Mouse (Mus musculus): Measurements from ENCODE around the gene Bach2. TPM values are rescaled to one million over a fixed set of nuclear protein-coding genes. Genes with fewer than 3 reads are reported as not detected.

Bach2 gene
- 18.8 and 20.8 TPM in 2 replicates for polyA plus RNA-seq (2015; fragmentation: Nextera tagmentation; extraction: Ambion mirVana)

GRCm38 (mm10) chr4:32238366-32238854, at the start of gene Bach2:
TSS of gene Bach2 (plus strand) at chr4:32238804.
- Histone ChIP-seq H3K9me3 (replicated peaks; ENCODE audit: control insufficient read depth, low read length, poor library complexity, severe bottlenecking) (no peaks in the 10 kb centered on the region), H3K36me3 (ENCODE audit: control insufficient read depth, insufficient read depth, low read length) (no peaks in the 10 kb centered on the region), H3K9ac (ENCODE audit: low read depth, low read length) (peak within 1 kb of the TSS; percentile 96), H3K4me3 (ENCODE audit: low read depth, low read length) (peak within 1 kb of the TSS; percentile 99), H3K27me3 (ENCODE audit: control insufficient read depth, insufficient read depth, low read depth, low read length) (no peaks in the 10 kb centered on the region), H3K4me1 (ENCODE audit: control insufficient read depth, insufficient read depth, low read length) (peaks cover 31% of the 10 kb centered on the region), H3K27ac (ENCODE audit: low read length) (peak within 1 kb of the TSS; percentile 97), H3K4me2 (ENCODE audit: low read length) (peak within 1 kb of the TSS; percentile 63)
- WGBS: under 1% methylated on average over 59 of the region's 69 CpGs
- ATAC-seq: peak; percentile 85

- H3K36me3 ChIP-seq (ENCODE audit: control insufficient read depth, insufficient read depth, low read length): no peaks in the 10 kb centered on the region
- no peak overlapping the region for H3K27ac ChIP-seq (ENCODE audit: low read length)
- no peak overlapping the region for H3K4me2 ChIP-seq (ENCODE audit: low read length)
- no peak overlapping the region for H3K9ac ChIP-seq (ENCODE audit: low read depth, low read length)
- no peaks in the 10 kb centered on the region for H3K9me3 ChIP-seq (replicated peaks; ENCODE audit: control insufficient read depth, low read length, poor library complexity, severe bottlenecking)
- ATAC-seq: no peak
- H3K4me3 ChIP-seq (ENCODE audit: low read depth, low read length): no peak overlapping the region
- H3K4me1 ChIP-seq (ENCODE audit: control insufficient read depth, insufficient read depth, low read length): no peaks in the 10 kb centered on the region
- no peaks in the 10 kb centered on the region for H3K27me3 ChIP-seq (ENCODE audit: control insufficient read depth, insufficient read depth, low read depth, low read length)
- WGBS: 82% methylated on average over 4 of the region's 4 CpGs
Observed at GRCm38 (mm10) chr4:32189416-32190036, 49.1 kb upstream of the Bach2 start.

GRCm38 (mm10) chr4:32190506-32190905, 48.1 kb upstream of the Bach2 start:
- WGBS: 86% methylated on average over 8 of the region's 8 CpGs
- Histone ChIP-seq H3K27ac (ENCODE audit: low read length) (no peak overlapping the region), H3K4me1 (ENCODE audit: control insufficient read depth, insufficient read depth, low read length) (no peaks in the 10 kb centered on the region), H3K4me2 (ENCODE audit: low read length) (no peak overlapping the region), H3K9me3 (replicated peaks; ENCODE audit: control insufficient read depth, low read length, poor library complexity, severe bottlenecking) (no peaks in the 10 kb centered on the region), H3K27me3 (ENCODE audit: control insufficient read depth, insufficient read depth, low read depth, low read length) (no peaks in the 10 kb centered on the region), H3K9ac (ENCODE audit: low read depth, low read length) (no peak overlapping the region), H3K36me3 (ENCODE audit: control insufficient read depth, insufficient read depth, low read length) (no peaks in the 10 kb centered on the region), H3K4me3 (ENCODE audit: low read depth, low read length) (no peak overlapping the region)
- ATAC-seq: no peak

- Histone ChIP-seq H3K36me3 (ENCODE audit: control insufficient read depth, insufficient read depth, low read length) (no peaks in the 10 kb centered on the region), H3K27me3 (ENCODE audit: control insufficient read depth, insufficient read depth, low read depth, low read length) (no peaks in the 10 kb centered on the region), H3K9me3 (replicated peaks; ENCODE audit: control insufficient read depth, low read length, poor library complexity, severe bottlenecking) (no peaks in the 10 kb centered on the region), H3K4me1 (ENCODE audit: control insufficient read depth, insufficient read depth, low read length) (0 out of 2 replicates have a peak, but pooled peaks cover 2% of the 10 kb centered on the region), H3K4me2 (ENCODE audit: low read length) (no peak overlapping the region), H3K9ac (ENCODE audit: low read depth, low read length) (no peak overlapping the region), H3K27ac (ENCODE audit: low read length) (no peak overlapping the region), H3K4me3 (ENCODE audit: low read depth, low read length) (no peak overlapping the region)
- 27% methylated on average over 9 of the region's 9 CpGs for WGBS
- ATAC-seq: peak; percentile 67; the same call in 1 of the 2 replicates
Observed at GRCm38 (mm10) chr4:32195945-32196921, 42.4 kb upstream of the Bach2 start.

GRCm38 (mm10) chr4:32198031-32198430, 40.6 kb upstream of the Bach2 start:
- whole genome bisulfite sequencing: 95% methylated on average over 1 of the region's 1 CpGs
- no peak overlapping the region for H3K4me3 ChIP-seq (ENCODE audit: low read depth, low read length)
- H3K9ac ChIP-seq (ENCODE audit: low read depth, low read length): no peak overlapping the region
- ATAC-seq: no peak
- H3K27ac ChIP-seq (ENCODE audit: low read length): no peak overlapping the region
- no peak overlapping the region for H3K4me2 ChIP-seq (ENCODE audit: low read length)
- no peaks in the 10 kb centered on the region for H3K36me3 ChIP-seq (ENCODE audit: control insufficient read depth, insufficient read depth, low read length)
- H3K9me3 ChIP-seq (replicated peaks; ENCODE audit: control insufficient read depth, low read length, poor library complexity, severe bottlenecking): no peaks in the 10 kb centered on the region
- 0 out of 2 replicates have a peak, but pooled peaks cover 2% of the 10 kb centered on the region for H3K4me1 ChIP-seq (ENCODE audit: control insufficient read depth, insufficient read depth, low read length)
- no peaks in the 10 kb centered on the region for H3K27me3 ChIP-seq (ENCODE audit: control insufficient read depth, insufficient read depth, low read depth, low read length)

GRCm38 (mm10) chr4:32198589-32198988, 40.0 kb upstream of the Bach2 start:
- H3K36me3 ChIP-seq (ENCODE audit: control insufficient read depth, insufficient read depth, low read length): no peaks in the 10 kb centered on the region
- 0 out of 2 replicates have a peak, but pooled peaks cover 2% of the 10 kb centered on the region for H3K4me1 ChIP-seq (ENCODE audit: control insufficient read depth, insufficient read depth, low read length)
- no peak overlapping the region for H3K27ac ChIP-seq (ENCODE audit: low read length)
- no peak overlapping the region for H3K4me2 ChIP-seq (ENCODE audit: low read length)
- no peaks in the 10 kb centered on the region for H3K27me3 ChIP-seq (ENCODE audit: control insufficient read depth, insufficient read depth, low read depth, low read length)
- no peak overlapping the region for H3K9ac ChIP-seq (ENCODE audit: low read depth, low read length)
- no peaks in the 10 kb centered on the region for H3K9me3 ChIP-seq (replicated peaks; ENCODE audit: control insufficient read depth, low read length, poor library complexity, severe bottlenecking)
- ATAC-seq: no peak
- H3K4me3 ChIP-seq (ENCODE audit: low read depth, low read length): no peak overlapping the region
- WGBS: 89% methylated on average over 7 of the region's 7 CpGs

GRCm38 (mm10) chr4:32199156-32199555, 39.4 kb upstream of the Bach2 start:
- ATAC-seq: no peak
- no peak overlapping the region for H3K4me2 ChIP-seq (ENCODE audit: low read length)
- no peak overlapping the region for H3K4me3 ChIP-seq (ENCODE audit: low read depth, low read length)
- H3K4me1 ChIP-seq (ENCODE audit: control insufficient read depth, insufficient read depth, low read length): 0 out of 2 replicates have a peak, but pooled peaks cover 2% of the 10 kb centered on the region
- no peak overlapping the region for H3K9ac ChIP-seq (ENCODE audit: low read depth, low read length)
- no peaks in the 10 kb centered on the region for H3K27me3 ChIP-seq (ENCODE audit: control insufficient read depth, insufficient read depth, low read depth, low read length)
- WGBS: 95% methylated on average over 7 of the region's 7 CpGs
- H3K9me3 ChIP-seq (replicated peaks; ENCODE audit: control insufficient read depth, low read length, poor library complexity, severe bottlenecking): no peaks in the 10 kb centered on the region
- H3K27ac ChIP-seq (ENCODE audit: low read length): no peak overlapping the region
- H3K36me3 ChIP-seq (ENCODE audit: control insufficient read depth, insufficient read depth, low read length): no peaks in the 10 kb centered on the region

- Histone ChIP-seq H3K36me3 (ENCODE audit: control insufficient read depth, insufficient read depth, low read length) (no peaks in the 10 kb centered on the region), H3K9ac (ENCODE audit: low read depth, low read length) (no peak overlapping the region), H3K4me3 (ENCODE audit: low read depth, low read length) (no peak overlapping the region), H3K27ac (ENCODE audit: low read length) (no peak overlapping the region), H3K9me3 (replicated peaks; ENCODE audit: control insufficient read depth, low read length, poor library complexity, severe bottlenecking) (no peaks in the 10 kb centered on the region), H3K4me2 (ENCODE audit: low read length) (no peak overlapping the region), H3K4me1 (ENCODE audit: control insufficient read depth, insufficient read depth, low read length) (no peaks in the 10 kb centered on the region), H3K27me3 (ENCODE audit: control insufficient read depth, insufficient read depth, low read depth, low read length) (no peaks in the 10 kb centered on the region)
- 77% methylated on average over 8 of the region's 8 CpGs for WGBS
- no peak for ATAC-seq
Observed at GRCm38 (mm10) chr4:32201114-32201513, 37.5 kb upstream of the Bach2 start.

- Histone ChIP-seq H3K4me3 (ENCODE audit: low read depth, low read length) (no peak overlapping the region), H3K36me3 (ENCODE audit: control insufficient read depth, insufficient read depth, low read length) (no peaks in the 10 kb centered on the region), H3K4me2 (ENCODE audit: low read length) (no peak overlapping the region), H3K27ac (ENCODE audit: low read length) (no peak overlapping the region), H3K27me3 (ENCODE audit: control insufficient read depth, insufficient read depth, low read depth, low read length) (no peaks in the 10 kb centered on the region), H3K9ac (ENCODE audit: low read depth, low read length) (no peak overlapping the region), H3K9me3 (replicated peaks; ENCODE audit: control insufficient read depth, low read length, poor library complexity, severe bottlenecking) (no peaks in the 10 kb centered on the region), H3K4me1 (ENCODE audit: control insufficient read depth, insufficient read depth, low read length) (no peaks in the 10 kb centered on the region)
- 97% methylated on average over 5 of the region's 5 CpGs for WGBS
- ATAC-seq: no peak
Observed at GRCm38 (mm10) chr4:32202362-32202761, 36.2 kb upstream of the Bach2 start.

All from midbrain, embryonic 16.5 days (tissue).